Comparison of ENCODE assay signal across 30 mouse cellular contexts in genomic region chr12:109403752-109404151, GRCm38 (mm10). TPM values are rescaled to one million over a fixed set of nuclear protein-coding genes. Genes with fewer than 3 reads are reported as not detected.
DNase-seq lines count a peak whose midpoint lies in the region; ATAC-seq lines count a peak whose summit lies in the region.
"Had no signal": no experiment of that assay in that cellular context is flagged by ENCODE, and none has a peak within 500 bp of the region (broad histone marks: within the 10 kb centered on the region; RNA-seq: fewer than 3 reads in every experiment).

No protein-coding gene starts in this region.

- peaks cover 25% of the 10 kb centered on the region for H3K27me3 ChIP-seq in forebrain, embryonic 10.5 days (ENCODE audit: poor library complexity, severe bottlenecking)
- H3K27me3 ChIP-seq in forebrain, embryonic 12.5 days: no peaks in the 10 kb centered on the region
- H3K27me3 ChIP-seq in kidney, embryonic 15.5 days: 0 out of 2 replicates have a peak, but pooled peaks cover 2% of the 10 kb centered on the region
- H3K27me3 ChIP-seq in stomach, embryonic 16.5 days (ENCODE audit: control insufficient read depth, insufficient read depth, low read length): no peaks in the 10 kb centered on the region
- H3K27me3 ChIP-seq: heart, embryonic 13.5 days; lung, embryonic 15.5 days had no signal

- no peak for DNase-seq in forebrain, embryonic 10.5 days (ENCODE audit: extremely low spot score, low spot score)
- DNase-seq in kidney, adult 18-20 months: no peak
- DNase-seq in embryo, embryonic 9.5 days (ENCODE audit: extremely low spot score): peak; percentile 69
- DNase-seq in layer of hippocampus, adult 18-20 months (ENCODE audit: low spot score in 2 of 2): no peak
- DNase-seq: adrenal gland, postnatal 10 days; cerebellum, adult 8-10 months; cerebellum, postnatal 25 days; heart, adult 2 months; heart, postnatal 10 days; kidney, adult 11 months; kidney, postnatal 10 days; retina, postnatal 1 day; right cerebral cortex, postnatal 14 days; thymus, adult 2 months; thymus, postnatal 36 days had no signal

- no peak overlapping the region for H3K4me2 ChIP-seq in forebrain, embryonic 12.5 days
- no peak overlapping the region for H3K4me2 ChIP-seq in kidney, embryonic 15.5 days
- H3K4me2 ChIP-seq in stomach, embryonic 16.5 days (ENCODE audit: low read depth, low read length): no peak overlapping the region
- H3K4me2 ChIP-seq: heart, embryonic 13.5 days; limb, embryonic 13.5 days; liver, embryonic 11.5 days; lung, embryonic 15.5 days; midbrain, embryonic 11.5 days; neural tube, embryonic 12.5 days had no signal

- no peak for ATAC-seq in forebrain, embryonic 12.5 days (ENCODE audit: low FRiP score)
- peak; percentile 31; the same call in 1 of the 2 replicates for ATAC-seq in kidney, embryonic 15.5 days (replicated peaks; ENCODE audit: low FRiP score)
- no peak for ATAC-seq in stomach, embryonic 16.5 days (ENCODE audit: insufficient read depth, low FRiP score)
- ATAC-seq: forebrain, embryonic 16.5 days; hindbrain, embryonic 16.5 days; midbrain, embryonic 16.5 days had no signal

- no peaks in the 10 kb centered on the region for H3K36me3 ChIP-seq in forebrain, embryonic 10.5 days (replicated peaks)
- no peaks in the 10 kb centered on the region for H3K36me3 ChIP-seq in forebrain, embryonic 12.5 days (replicated peaks)
- H3K36me3 ChIP-seq in kidney, embryonic 15.5 days: no peaks in the 10 kb centered on the region
- no peaks in the 10 kb centered on the region for H3K36me3 ChIP-seq in stomach, embryonic 16.5 days (ENCODE audit: control insufficient read depth, insufficient read depth, low read length)
- H3K36me3 ChIP-seq: G1E; heart, embryonic 13.5 days; hindbrain, embryonic 10.5 days; limb, embryonic 13.5 days; lung, embryonic 15.5 days; neural tube, embryonic 12.5 days had no signal

- no peak overlapping the region for H3K4me3 ChIP-seq in forebrain, embryonic 10.5 days
- H3K4me3 ChIP-seq in forebrain, embryonic 12.5 days (replicated peaks): no peak overlapping the region
- H3K4me3 ChIP-seq in kidney, embryonic 15.5 days (replicated peaks): no peak overlapping the region
- no peak overlapping the region for H3K4me3 ChIP-seq in stomach, embryonic 16.5 days (replicated peaks; ENCODE audit: low read length)
- H3K4me3 ChIP-seq: heart, adult 2 months; heart, embryonic 13.5 days; hindbrain, embryonic 10.5 days; limb, embryonic 13.5 days; lung, embryonic 15.5 days; neural tube, embryonic 12.5 days had no signal

- 0 out of 2 replicates have a peak overlapping the region, but pooled peaks have one; percentile 74 for H3K27ac ChIP-seq in forebrain, embryonic 10.5 days
- H3K27ac ChIP-seq in forebrain, embryonic 12.5 days: no peak overlapping the region
- H3K27ac ChIP-seq in kidney, embryonic 15.5 days: no peak overlapping the region
- H3K27ac ChIP-seq in stomach, embryonic 16.5 days (ENCODE audit: low read length): no peak overlapping the region
- H3K27ac ChIP-seq: heart, adult 2 months; neural tube, embryonic 12.5 days had no signal

- H3K4me1 ChIP-seq in forebrain, embryonic 10.5 days: peaks cover 62% of the 10 kb centered on the region
- peaks cover 32% of the 10 kb centered on the region for H3K4me1 ChIP-seq in forebrain, embryonic 12.5 days
- peaks cover 78% of the 10 kb centered on the region for H3K4me1 ChIP-seq in kidney, embryonic 15.5 days
- peaks cover 62% of the 10 kb centered on the region for H3K4me1 ChIP-seq in stomach, embryonic 16.5 days (ENCODE audit: control insufficient read depth, insufficient read depth, low read length)

- 76% methylated on average over 9 of the region's 9 CpGs for WGBS in forebrain, embryonic 10.5 days
- WGBS in forebrain, embryonic 12.5 days: 82% methylated on average over 9 of the region's 9 CpGs
- 27% methylated on average over 9 of the region's 9 CpGs for WGBS in kidney, embryonic 15.5 days
- 57% methylated on average over 9 of the region's 9 CpGs for WGBS in stomach, embryonic 16.5 days

- no peaks in the 10 kb centered on the region for H3K9me3 ChIP-seq in forebrain, embryonic 10.5 days
- no peaks in the 10 kb centered on the region for H3K9me3 ChIP-seq in forebrain, embryonic 12.5 days
- H3K9me3 ChIP-seq in kidney, embryonic 15.5 days (replicated peaks): no peaks in the 10 kb centered on the region
- H3K9me3 ChIP-seq in stomach, embryonic 16.5 days (replicated peaks; ENCODE audit: control insufficient read depth, low read length): no peaks in the 10 kb centered on the region
- H3K9me3 ChIP-seq: heart, embryonic 13.5 days; hindbrain, embryonic 10.5 days; limb, embryonic 13.5 days; lung, embryonic 15.5 days; neural tube, embryonic 12.5 days had no signal

- no peak overlapping the region for H3K9ac ChIP-seq in forebrain, embryonic 12.5 days
- H3K9ac ChIP-seq in kidney, embryonic 15.5 days: no peak overlapping the region
- H3K9ac ChIP-seq in stomach, embryonic 16.5 days (ENCODE audit: low read length): 0 out of 2 replicates have a peak overlapping the region, but pooled peaks have one; percentile 54
- H3K9ac ChIP-seq: limb, embryonic 13.5 days; lung, embryonic 15.5 days; neural tube, embryonic 12.5 days had no signal

RNA-seq across cellular contexts. Expression of gene Dlk1, which starts 48.9 kb away (rescaled TPM):
- polyA plus RNA-seq in forebrain, embryonic 10.5 days (2016; fragmentation: Nextera tagmentation; extraction: Ambion mirVana): 200 and 274 TPM in 2 replicates
- 143 and 148 TPM in 2 replicates for polyA plus RNA-seq in forebrain, embryonic 12.5 days (2016; fragmentation: Nextera tagmentation; extraction: Ambion mirVana)
- polyA plus RNA-seq in kidney, embryonic 15.5 days (2015; fragmentation: Nextera tagmentation; extraction: Ambion mirVana): 116 and 182 TPM in 2 replicates
- 449 and 542 TPM in 2 replicates for polyA plus RNA-seq in stomach, embryonic 16.5 days (2015; fragmentation: Nextera tagmentation; extraction: Ambion mirVana)
- 10 to 100 TPM in 1 of 2 experiments, 1 to 10 TPM in 1; 10.0 to 12.9 TPM for total RNA-seq in layer of hippocampus, adult 18-20 months (2021)
- total RNA-seq: megakaryocyte, adult 5-6 weeks had no signal
- polyA plus RNA-seq: G1E had no signal
